Mouse (Mus musculus): Measurements from ENCODE around the gene BC034090. TPM values are rescaled to one million over a fixed set of nuclear protein-coding genes. Genes with fewer than 3 reads are reported as not detected.
A peak's percentile ranks its signal among the peaks of the same experiment; 100 is the strongest.

Gene BC034090
- 7.0 and 7.2 TPM in 2 replicates for polyA plus RNA-seq (2015; fragmentation: Nextera tagmentation; extraction: Ambion mirVana)

DNA sequence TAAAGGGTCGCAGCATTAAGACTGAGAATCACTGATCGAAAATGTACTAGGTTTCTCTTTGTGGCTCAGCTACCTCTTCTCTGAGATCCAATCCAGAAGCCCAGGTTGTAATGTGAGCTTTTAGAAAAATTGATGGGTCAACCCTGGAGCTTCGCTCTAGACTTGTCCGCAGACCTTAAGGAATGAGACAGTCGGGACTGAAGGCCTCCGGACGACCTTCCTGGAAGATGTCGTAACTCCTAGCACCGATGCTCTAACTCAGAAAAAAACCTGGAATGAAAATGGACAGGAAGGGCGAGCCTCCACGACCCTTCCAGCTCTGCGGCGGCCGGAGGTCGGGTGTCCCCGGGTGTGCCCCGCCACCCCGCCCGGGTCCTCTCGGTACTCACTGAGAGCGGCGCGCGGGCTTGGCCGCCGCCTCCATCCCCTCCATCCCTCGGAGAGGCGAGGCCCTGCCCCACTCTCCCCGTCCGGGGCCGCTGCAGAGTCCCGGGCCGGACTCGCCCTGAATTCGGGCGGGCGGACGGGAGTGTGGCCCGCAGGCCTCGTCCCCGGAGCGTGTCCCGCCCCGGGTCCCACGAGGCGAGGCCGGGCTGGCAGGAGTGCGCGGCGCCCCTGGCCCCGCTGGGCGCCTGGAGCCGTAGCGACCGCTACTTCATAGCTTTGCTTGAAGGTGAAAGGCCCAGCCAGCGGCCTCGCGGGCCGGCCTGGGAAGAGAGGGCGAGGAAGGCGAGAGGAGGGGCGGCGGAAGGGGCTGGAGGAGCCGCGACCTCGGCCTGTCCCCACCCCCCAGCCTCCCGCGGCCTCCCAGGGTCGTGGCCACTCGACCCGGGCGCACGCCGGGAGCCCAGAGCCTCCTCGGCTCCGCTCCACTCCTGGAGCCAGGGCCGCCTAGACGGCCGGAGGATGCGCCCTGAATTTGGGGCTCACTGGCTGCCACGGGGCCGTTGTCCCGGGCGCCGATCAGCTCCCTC, at the start of gene BC034090:
BC034090 (minus strand) TSS at position 648 of the 974 bp plus-strand sequence.
- Histone ChIP-seq H3K4me3 (replicated peaks) (peak within 1 kb of the TSS; percentile 55), H3K9ac (peak within 1 kb of the TSS; percentile 68), H3K4me1 (peaks cover 42% of the 10 kb centered on the region), H3K27me3 (0 out of 2 replicates have a peak, but pooled peaks cover 9% of the 10 kb centered on the region), H3K36me3 (peaks cover 23% of the 10 kb centered on the region), H3K27ac (peak within 1 kb of the TSS; percentile 61), H3K4me2 (peak within 1 kb of the TSS; percentile 77), H3K9me3 (replicated peaks) (no peaks in the 10 kb centered on the region)
- WGBS, result 2% methylated on average over 76 of the region's 85 CpGs
- peak; percentile 84 for ATAC-seq (replicated peaks; ENCODE audit: low FRiP score)

DNA sequence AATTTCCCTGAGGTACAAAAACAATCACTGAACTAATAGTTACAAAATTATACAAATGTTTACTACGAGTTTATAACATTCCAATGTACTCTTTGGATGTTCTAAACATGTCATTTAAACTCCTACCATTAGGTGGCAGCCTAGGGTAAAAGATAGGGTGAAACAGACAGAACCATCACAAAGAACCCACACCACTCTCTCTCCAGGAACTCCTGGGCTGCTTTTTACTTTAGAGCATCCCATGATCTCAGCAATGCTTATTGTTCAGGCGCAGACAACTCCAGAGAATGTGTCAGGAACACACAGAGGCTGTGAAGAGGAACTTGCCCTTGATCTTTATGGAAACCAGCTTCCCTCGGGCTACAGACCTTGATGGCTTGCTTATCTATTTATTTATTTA, 49.2 kb upstream of the BC034090 start:
- no peaks in the 10 kb centered on the region for H3K27me3 ChIP-seq
- H3K4me3 ChIP-seq (replicated peaks), result no peak overlapping the region
- WGBS, result 18% methylated on average over 3 of the region's 3 CpGs
- 0 out of 2 replicates have a peak, but pooled peaks have one; percentile 52 for ATAC-seq (replicated peaks; ENCODE audit: low FRiP score)
- H3K4me2 ChIP-seq, result no peak overlapping the region
- H3K9ac ChIP-seq, result no peak overlapping the region
- H3K9me3 ChIP-seq (replicated peaks), result no peaks in the 10 kb centered on the region
- peaks cover 18% of the 10 kb centered on the region for H3K36me3 ChIP-seq
- H3K4me1 ChIP-seq, result no peaks in the 10 kb centered on the region
- H3K27ac ChIP-seq, result no peak overlapping the region

DNA sequence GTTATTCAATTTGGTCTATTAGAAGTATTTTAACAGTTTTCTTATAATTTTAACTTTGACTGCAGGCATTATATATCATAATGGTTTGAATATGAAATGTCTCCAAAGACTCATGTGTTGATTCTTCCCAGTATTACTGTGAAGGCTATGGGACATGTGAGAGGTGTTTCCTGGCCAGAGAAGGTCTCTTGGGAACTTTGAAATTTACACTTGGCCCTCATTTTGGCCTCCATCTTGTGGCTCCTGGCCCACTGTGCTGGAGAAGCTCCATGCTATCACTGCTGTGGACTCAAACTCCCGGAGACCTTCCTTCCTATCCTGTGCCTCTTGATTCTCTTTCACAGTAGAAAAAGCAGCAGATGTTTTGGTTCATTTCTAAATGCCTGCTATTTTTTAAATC, 45.2 kb upstream of the BC034090 start:
- no peak overlapping the region for H3K9ac ChIP-seq
- peaks cover 34% of the 10 kb centered on the region for H3K36me3 ChIP-seq
- no peak overlapping the region for H3K4me2 ChIP-seq
- no peaks in the 10 kb centered on the region for H3K4me1 ChIP-seq
- no peak overlapping the region for H3K4me3 ChIP-seq (replicated peaks)
- H3K9me3 ChIP-seq (replicated peaks), result no peaks in the 10 kb centered on the region
- H3K27ac ChIP-seq, result no peak overlapping the region
- no peaks in the 10 kb centered on the region for H3K27me3 ChIP-seq
- no peak for ATAC-seq (replicated peaks; ENCODE audit: low FRiP score)
- 80% methylated on average over 1 of the region's 1 CpGs for WGBS

DNA sequence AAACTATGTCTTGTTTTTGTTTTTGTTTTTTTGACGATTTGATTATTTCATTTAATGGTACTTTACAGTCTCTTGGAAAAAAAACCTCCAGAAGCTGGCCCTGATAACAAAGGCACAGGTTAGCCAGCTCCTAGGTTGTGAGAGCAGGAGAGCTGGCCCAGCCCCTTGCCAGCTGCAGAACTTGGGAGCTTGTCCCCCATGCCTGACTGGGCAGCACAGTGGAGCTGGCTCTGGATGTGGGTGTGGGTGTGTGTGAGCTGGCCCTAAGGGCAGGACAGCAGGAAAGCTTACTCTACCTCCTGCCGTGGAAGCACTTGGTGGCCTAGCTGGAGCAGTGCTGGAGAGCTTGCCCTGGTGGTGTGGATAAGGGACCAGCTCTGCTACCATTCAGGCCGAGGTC, 43.8 kb upstream of the BC034090 start:
- Histone ChIP-seq H3K27me3 (no peaks in the 10 kb centered on the region), H3K36me3 (peaks cover 35% of the 10 kb centered on the region), H3K9ac (no peak overlapping the region), H3K4me3 (replicated peaks) (no peak overlapping the region), H3K27ac (no peak overlapping the region), H3K4me1 (no peaks in the 10 kb centered on the region), H3K9me3 (replicated peaks) (no peaks in the 10 kb centered on the region), H3K4me2 (no peak overlapping the region)
- WGBS, result 77% methylated on average over 3 of the region's 3 CpGs
- ATAC-seq (replicated peaks; ENCODE audit: low FRiP score), result no peak

DNA sequence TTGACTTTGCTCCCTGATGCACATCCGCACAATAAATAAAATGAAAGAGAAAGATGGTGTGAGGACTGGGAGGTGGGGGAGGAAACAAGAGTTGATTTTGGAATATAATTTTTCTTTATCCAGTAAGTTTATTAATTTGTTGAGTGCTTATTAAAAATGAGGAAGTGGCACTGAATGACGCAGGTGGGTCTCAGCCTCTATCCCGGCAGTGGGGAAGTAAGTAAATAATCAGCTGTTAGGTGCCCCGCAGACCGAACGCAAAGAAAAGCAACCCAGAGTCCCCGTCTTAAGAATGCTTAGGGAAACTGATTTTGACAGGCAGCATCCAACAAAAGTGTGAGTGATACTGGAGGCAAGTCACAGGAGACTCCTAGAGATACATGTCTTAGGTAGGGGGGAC, 39.6 kb upstream of the BC034090 start:
- Histone ChIP-seq H3K36me3 (peaks cover 30% of the 10 kb centered on the region), H3K4me3 (replicated peaks) (no peak overlapping the region), H3K27me3 (no peaks in the 10 kb centered on the region), H3K4me2 (no peak overlapping the region), H3K4me1 (peaks cover 16% of the 10 kb centered on the region), H3K9me3 (replicated peaks) (no peaks in the 10 kb centered on the region), H3K9ac (no peak overlapping the region), H3K27ac (no peak overlapping the region)
- 87% methylated on average over 7 of the region's 7 CpGs for WGBS
- ATAC-seq (replicated peaks; ENCODE audit: low FRiP score), result no peak

DNA sequence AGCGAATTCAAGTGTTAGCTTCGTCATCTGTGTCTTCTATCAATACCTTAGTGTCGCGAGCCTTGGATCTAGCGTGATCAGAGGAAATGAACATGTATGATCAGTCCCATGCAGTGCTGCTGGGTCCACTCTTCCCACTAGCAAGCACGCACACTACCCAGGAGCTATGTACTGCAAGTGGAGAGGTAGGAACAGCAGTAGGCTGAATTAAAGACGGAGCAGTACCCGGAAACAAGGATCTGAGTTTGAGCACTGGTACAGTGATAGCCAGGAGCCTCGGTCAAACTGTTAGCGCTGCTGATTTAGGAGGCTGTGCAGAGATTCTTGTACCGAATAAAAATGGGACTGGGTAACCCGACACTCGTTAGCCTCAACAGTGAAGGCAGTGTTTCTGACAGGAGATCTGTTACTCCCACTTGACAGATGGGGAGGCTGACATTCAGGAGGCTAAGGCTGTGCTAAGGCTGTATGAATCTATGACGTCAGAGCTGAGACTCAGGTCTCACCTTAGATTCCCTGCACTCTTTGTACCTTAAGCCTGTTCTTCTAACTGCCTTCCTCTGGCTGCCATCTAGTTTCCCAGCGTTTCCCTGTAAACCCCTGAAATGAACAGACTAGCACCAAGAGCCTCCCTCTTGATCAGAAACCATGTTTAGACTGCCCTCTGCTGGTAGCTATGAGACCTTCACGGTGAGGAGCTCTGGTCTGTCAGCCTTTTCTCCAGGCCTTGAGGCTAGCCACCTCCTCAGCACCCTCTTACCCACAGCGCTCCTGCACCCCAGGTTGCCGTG, 37.0 kb upstream of the BC034090 start:
- Histone ChIP-seq H3K27me3 (no peaks in the 10 kb centered on the region), H3K4me3 (replicated peaks) (no peak overlapping the region), H3K27ac (0 out of 2 replicates have a peak overlapping the region, but pooled peaks have one; percentile 23), H3K36me3 (peaks cover 12% of the 10 kb centered on the region), H3K9me3 (replicated peaks) (no peaks in the 10 kb centered on the region), H3K4me2 (no peak overlapping the region), H3K9ac (no peak overlapping the region), H3K4me1 (peaks cover 20% of the 10 kb centered on the region)
- peak; percentile 84 for ATAC-seq (replicated peaks; ENCODE audit: low FRiP score)
- WGBS, result 42% methylated on average over 18 of the region's 18 CpGs

DNA sequence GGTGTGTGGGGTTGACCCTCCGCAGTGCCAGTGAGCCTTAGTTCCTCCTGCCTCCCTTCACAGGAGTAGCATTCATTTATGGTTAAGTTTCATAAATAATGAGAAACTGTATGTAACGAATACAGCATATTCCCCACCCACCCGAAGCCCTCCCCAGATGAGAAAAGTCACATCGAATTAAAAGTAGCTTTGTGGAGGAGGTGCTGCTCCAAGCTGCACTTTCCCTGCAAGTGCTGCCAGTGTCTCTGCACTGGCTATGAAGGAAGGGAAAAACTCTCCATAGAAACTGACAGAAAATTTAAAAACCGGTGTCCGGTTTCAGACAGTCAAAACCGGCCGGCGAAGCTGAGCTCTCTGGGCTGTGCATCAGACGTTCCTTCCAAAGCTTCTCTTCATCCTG, 36.1 kb upstream of the BC034090 start:
- H3K9me3 ChIP-seq (replicated peaks), result no peaks in the 10 kb centered on the region
- no peak overlapping the region for H3K4me2 ChIP-seq
- WGBS, result 42% methylated on average over 10 of the region's 10 CpGs
- H3K27me3 ChIP-seq, result no peaks in the 10 kb centered on the region
- no peak overlapping the region for H3K4me3 ChIP-seq (replicated peaks)
- H3K9ac ChIP-seq, result no peak overlapping the region
- ATAC-seq (replicated peaks; ENCODE audit: low FRiP score), result no peak
- peaks cover 20% of the 10 kb centered on the region for H3K4me1 ChIP-seq
- H3K27ac ChIP-seq, result no peak overlapping the region
- peaks cover 12% of the 10 kb centered on the region for H3K36me3 ChIP-seq

DNA sequence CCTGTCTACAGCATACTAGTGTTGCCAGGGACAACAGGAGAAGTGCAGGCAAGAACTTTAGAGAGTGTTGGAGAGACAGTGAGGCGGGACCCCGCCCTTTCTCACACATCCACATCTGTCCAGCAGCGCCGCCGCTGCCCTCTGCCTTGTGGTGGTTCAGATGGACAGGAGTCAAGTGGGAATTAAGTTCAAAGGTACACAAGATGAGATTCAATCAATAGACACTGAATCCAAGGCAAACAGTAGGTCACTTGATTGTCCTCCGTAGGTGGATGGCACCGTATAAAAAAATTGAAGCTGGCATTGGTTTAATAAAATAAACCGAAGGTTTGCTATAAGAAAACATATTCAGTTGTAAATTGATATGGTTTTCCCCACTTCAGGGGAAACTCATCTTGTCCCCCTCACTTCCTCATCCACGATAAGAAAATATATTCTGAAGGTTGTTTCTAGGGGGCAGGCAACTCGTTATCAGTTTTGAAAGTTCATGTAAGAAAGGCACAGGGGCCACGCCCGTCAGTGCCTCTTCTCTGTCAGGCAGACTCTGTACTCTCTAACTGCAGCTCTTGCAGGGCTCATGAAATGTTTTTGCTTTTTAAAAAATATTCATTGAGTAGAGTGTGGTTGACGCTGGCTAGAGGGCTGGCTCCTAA, 32.3 kb upstream of the BC034090 start:
- no peak for ATAC-seq (replicated peaks; ENCODE audit: low FRiP score)
- H3K4me3 ChIP-seq (replicated peaks), result no peak overlapping the region

DNA sequence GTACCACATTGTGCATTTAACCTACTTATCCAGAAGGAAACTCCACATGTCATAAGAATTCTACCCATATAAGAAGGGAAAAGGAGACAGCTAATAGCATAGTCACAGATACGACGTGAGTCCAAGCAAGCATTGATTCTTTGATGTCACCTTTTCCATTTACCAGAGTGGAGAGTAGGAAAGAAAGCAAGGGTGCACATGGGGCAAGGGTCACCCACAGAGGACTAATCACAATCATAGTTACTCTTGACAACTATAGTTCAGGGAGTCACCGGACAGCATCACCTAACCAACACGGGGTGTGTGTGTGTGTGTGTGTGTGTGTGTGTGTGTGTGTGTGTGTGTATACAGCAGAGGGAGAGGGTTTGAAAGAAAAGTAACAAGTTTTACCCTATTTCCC, 31.5 kb upstream of the BC034090 start:
- Histone ChIP-seq H3K4me1 (peaks cover 13% of the 10 kb centered on the region), H3K4me3 (replicated peaks) (no peak overlapping the region), H3K4me2 (no peak overlapping the region), H3K27me3 (no peaks in the 10 kb centered on the region), H3K9me3 (replicated peaks) (no peaks in the 10 kb centered on the region), H3K36me3 (0 out of 2 replicates have a peak, but pooled peaks cover 3% of the 10 kb centered on the region), H3K9ac (no peak overlapping the region), H3K27ac (no peak overlapping the region)
- WGBS, result 84% methylated on average over 4 of the region's 4 CpGs
- ATAC-seq (replicated peaks; ENCODE audit: low FRiP score), result no peak

More for the DNA sequence above, 32.3 kb upstream of the BC034090 start:
- Histone ChIP-seq H3K9ac (no peak overlapping the region), H3K36me3 (0 out of 2 replicates have a peak, but pooled peaks cover 3% of the 10 kb centered on the region), H3K4me1 (peaks cover 20% of the 10 kb centered on the region), H3K4me2 (no peak overlapping the region), H3K27ac (no peak overlapping the region), H3K9me3 (replicated peaks) (no peaks in the 10 kb centered on the region), H3K27me3 (no peaks in the 10 kb centered on the region)
- 59% methylated on average over 13 of the region's 13 CpGs for WGBS

DNA sequence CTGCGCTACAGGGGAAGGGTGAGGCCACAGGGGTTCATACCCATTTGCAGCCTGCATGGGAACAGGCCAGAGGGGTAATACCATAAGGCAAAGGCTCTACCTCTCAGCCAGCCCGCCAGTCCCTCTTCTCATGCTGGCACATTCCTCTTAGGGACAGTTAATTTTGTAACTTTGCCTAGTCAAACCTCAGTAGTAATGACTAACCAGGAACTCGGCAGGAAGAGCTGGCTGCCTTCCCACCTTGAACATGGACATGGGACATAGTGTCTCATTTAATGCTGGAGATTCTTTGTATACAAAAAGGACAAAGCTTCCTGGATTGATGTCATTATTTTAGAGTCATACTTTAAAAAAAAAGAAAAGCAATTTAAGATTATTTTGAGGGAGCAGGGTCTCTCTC, 30.7 kb upstream of the BC034090 start:
- Histone ChIP-seq H3K9ac (no peak overlapping the region), H3K27ac (no peak overlapping the region), H3K9me3 (replicated peaks) (no peaks in the 10 kb centered on the region), H3K4me3 (replicated peaks) (no peak overlapping the region), H3K36me3 (0 out of 2 replicates have a peak, but pooled peaks cover 3% of the 10 kb centered on the region), H3K4me2 (no peak overlapping the region), H3K4me1 (peaks cover 5% of the 10 kb centered on the region; the same call in 1 of the 2 replicates), H3K27me3 (no peaks in the 10 kb centered on the region)
- 80% methylated on average over 3 of the region's 3 CpGs for WGBS
- ATAC-seq (replicated peaks; ENCODE audit: low FRiP score), result no peak

DNA sequence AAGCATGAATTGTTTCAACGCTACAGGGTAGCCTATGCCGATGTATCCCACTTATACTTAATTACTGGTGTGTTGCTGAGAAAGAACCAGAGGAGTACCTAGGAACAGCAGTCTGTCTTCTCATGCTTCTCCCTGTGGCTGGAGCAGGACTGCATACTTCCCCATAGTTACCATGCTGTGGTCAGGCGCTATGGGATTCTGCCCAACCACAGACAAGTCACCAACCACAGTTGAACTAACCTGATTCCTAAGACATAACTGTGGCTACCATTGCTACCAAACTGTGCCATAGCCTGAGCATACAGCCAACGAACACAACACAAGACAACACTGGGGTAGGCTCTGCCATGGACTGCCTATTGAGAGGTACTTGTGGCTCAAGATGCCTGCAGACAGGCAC, 28.7 kb upstream of the BC034090 start:
- WGBS, result 90% methylated on average over 4 of the region's 4 CpGs

More for the DNA sequence above, 28.7 kb upstream of the BC034090 start:
- Histone ChIP-seq H3K4me2 (no peak overlapping the region), H3K9me3 (replicated peaks) (no peaks in the 10 kb centered on the region), H3K27me3 (no peaks in the 10 kb centered on the region), H3K4me1 (0 out of 2 replicates have a peak, but pooled peaks cover 4% of the 10 kb centered on the region), H3K27ac (no peak overlapping the region), H3K9ac (no peak overlapping the region), H3K4me3 (replicated peaks) (no peak overlapping the region), H3K36me3 (no peaks in the 10 kb centered on the region)
- no peak for ATAC-seq (replicated peaks; ENCODE audit: low FRiP score)
